Mouse (Mus musculus): ENCODE results near the gene Aox4.

GRCm38 (mm10) chr1:58188514-58189175 is 21.6 kb upstream of the Aox4 start:
- TF ChIP-seq CTCF (IDR thresholded peaks at IDR 0.05; ENCODE audit: low read depth, low read length) (no peak), POLR2A (IDR thresholded peaks at IDR 0.05; ENCODE audit: borderline replicate concordance, low read depth, low read length) (no peak)
